Mouse (Mus musculus): Measurements from ENCODE around the gene Exoc8.

The Exoc8 gene

GRCm38 (mm10) chr8:124897386-124898250, at the start of gene Exoc8, which contains the start of gene Sprtn:
Gene Exoc8 (minus strand): TSS chr8:124897705.
Gene Sprtn (plus strand): TSS chr8:124897886.
- DNase-seq (ENCODE audit: low read depth), result peak; percentile 98

GRCm38 (mm10) chr8:124944406-124944805, 46.9 kb upstream of the Exoc8 start:
- DNase-seq (ENCODE audit: low read depth), result no peak

GRCm38 (mm10) chr8:124943801-124944200, 46.3 kb upstream of the Exoc8 start:
- no peak for DNase-seq (ENCODE audit: low read depth)

- DNase-seq (ENCODE audit: low read depth), result no peak
Measured at GRCm38 (mm10) chr8:124937293-124937692, 39.8 kb upstream of the Exoc8 start.

GRCm38 (mm10) chr8:124936699-124937098, 39.2 kb upstream of the Exoc8 start:
- no peak for DNase-seq (ENCODE audit: low read depth)

- DNase-seq (ENCODE audit: low read depth), result no peak
Measured at GRCm38 (mm10) chr8:124935116-124935515, 37.6 kb upstream of the Exoc8 start.

GRCm38 (mm10) chr8:124932435-124932834, 34.9 kb upstream of the Exoc8 start:
- DNase-seq (ENCODE audit: low read depth), result no peak

- no peak for DNase-seq (ENCODE audit: low read depth)
Measured at GRCm38 (mm10) chr8:124930649-124931048, 33.1 kb upstream of the Exoc8 start.

GRCm38 (mm10) chr8:124930086-124930485, 32.6 kb upstream of the Exoc8 start:
- no peak for DNase-seq (ENCODE audit: low read depth)

GRCm38 (mm10) chr8:124929006-124929405, 31.5 kb upstream of the Exoc8 start:
- no peak for DNase-seq (ENCODE audit: low read depth)

- DNase-seq (ENCODE audit: low read depth), result no peak
Measured at GRCm38 (mm10) chr8:124926351-124926771, 28.9 kb upstream of the Exoc8 start.

GRCm38 (mm10) chr8:124925544-124926266, 28.2 kb upstream of the Exoc8 start:
- peak; percentile 28 for DNase-seq (ENCODE audit: low read depth)

GRCm38 (mm10) chr8:124923971-124924652, 26.6 kb upstream of the Exoc8 start:
- DNase-seq (ENCODE audit: low read depth), result no peak

- DNase-seq (ENCODE audit: low read depth), result no peak
Measured at GRCm38 (mm10) chr8:124922490-124923089, 25.1 kb upstream of the Exoc8 start.

- DNase-seq (ENCODE audit: low read depth), result no peak
Measured at GRCm38 (mm10) chr8:124921369-124922279, 24.1 kb upstream of the Exoc8 start.

GRCm38 (mm10) chr8:124917741-124918484, 20.4 kb upstream of the Exoc8 start:
- DNase-seq (ENCODE audit: low read depth), result no peak

GRCm38 (mm10) chr8:124914061-124914460, 16.6 kb upstream of the Exoc8 start:
- DNase-seq (ENCODE audit: low read depth), result no peak

- no peak for DNase-seq (ENCODE audit: low read depth)
Measured at GRCm38 (mm10) chr8:124911938-124912872, 14.7 kb upstream of the Exoc8 start.

- no peak for DNase-seq (ENCODE audit: low read depth)
Measured at GRCm38 (mm10) chr8:124910349-124910748, 12.8 kb upstream of the Exoc8 start.
